Mouse (Mus musculus) layer of hippocampus, adult 9-11 months (tissue): ENCODE data around the gene Fmod.

ENCODE experiments used
- DNase-seq: peaks from one replicate; pipeline ENCODE4 v3.0.0; 2022

The Fmod gene

GRCm38 (mm10) chr1:134078061-134078795 lies 41.2 kb downstream of the Fmod start:
- DNase-seq = peak; percentile 73

DNA sequence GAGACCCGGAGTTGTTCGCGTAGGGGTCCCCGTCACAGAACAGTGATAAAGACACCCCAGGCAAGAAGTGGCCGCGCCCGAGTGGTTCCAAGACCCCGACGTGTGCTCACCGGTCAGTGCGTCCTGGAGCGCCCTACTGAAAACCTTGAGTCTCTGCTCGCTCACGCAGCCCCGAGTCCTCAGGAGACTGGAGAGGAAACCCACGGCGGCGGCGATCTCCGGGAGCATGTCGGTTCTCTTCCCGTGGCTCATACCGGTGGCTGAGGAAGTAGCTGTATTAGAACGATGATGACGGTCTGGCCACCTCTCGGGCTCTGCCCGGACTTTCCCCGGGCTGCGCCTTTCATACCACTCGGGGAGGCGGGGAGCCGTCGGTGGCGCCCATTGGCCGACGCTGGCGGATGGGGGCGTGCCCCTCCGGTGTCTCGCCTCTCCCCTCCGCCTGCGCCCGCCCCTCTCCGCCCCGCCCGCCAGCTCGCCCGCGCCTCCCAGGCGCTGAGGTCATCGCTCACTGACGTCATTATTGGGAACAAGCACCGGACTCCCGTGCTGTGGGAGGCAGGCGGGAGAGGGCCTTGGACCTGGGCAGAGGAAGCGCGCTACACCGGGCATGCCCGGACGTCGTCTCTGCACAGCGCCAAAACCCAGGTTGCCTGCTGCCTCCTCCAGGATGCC lies 41.9 kb downstream of the Fmod start, which contains the start of gene Btg2:
Gene Btg2, minus strand, starts transcription at position 319 of the 675 bp plus-strand sequence.
- peak; percentile 97 for DNase-seq

DNA sequence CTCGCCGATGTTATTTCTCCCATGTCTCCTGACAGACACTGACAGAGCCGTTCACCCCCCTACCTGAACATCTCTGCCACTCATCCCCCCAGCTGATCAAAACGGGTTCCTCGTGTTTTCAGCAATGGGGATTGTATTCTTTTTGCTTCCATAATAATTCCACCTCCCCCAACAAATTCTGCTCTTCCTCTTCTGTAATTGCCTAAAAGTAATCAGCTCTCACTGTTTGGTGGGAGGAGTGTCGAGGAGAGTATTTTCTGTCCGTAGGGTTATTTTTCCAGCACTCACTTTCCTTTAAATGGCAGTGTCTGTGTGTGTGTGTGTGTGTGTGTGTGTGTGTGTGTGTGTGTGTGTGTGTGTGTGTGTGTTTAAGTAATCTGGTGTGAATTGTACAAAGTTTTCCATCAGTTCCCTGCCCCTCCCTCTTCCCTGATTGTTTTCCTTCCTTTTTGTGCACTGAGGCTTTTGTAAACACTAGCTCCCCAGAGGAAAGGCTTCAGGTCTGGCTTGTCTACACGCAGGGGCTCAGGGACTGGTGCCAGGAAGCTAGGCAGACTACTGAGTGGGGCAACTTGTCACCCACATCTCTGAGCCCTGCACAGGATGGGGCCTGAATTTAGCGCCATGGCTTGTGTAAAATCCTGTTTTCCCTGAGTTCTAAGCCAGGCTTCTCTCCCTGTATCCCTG lies 42.6 kb downstream of the Fmod start:
- DNase-seq = no peak

- DNase-seq = no peak
These were observed 43.4 kb downstream of the Fmod start for GRCm38 (mm10) chr1:134080406-134080805.

- DNase-seq = no peak
These were observed 43.9 kb downstream of the Fmod start for GRCm38 (mm10) chr1:134080881-134081450.

DNA sequence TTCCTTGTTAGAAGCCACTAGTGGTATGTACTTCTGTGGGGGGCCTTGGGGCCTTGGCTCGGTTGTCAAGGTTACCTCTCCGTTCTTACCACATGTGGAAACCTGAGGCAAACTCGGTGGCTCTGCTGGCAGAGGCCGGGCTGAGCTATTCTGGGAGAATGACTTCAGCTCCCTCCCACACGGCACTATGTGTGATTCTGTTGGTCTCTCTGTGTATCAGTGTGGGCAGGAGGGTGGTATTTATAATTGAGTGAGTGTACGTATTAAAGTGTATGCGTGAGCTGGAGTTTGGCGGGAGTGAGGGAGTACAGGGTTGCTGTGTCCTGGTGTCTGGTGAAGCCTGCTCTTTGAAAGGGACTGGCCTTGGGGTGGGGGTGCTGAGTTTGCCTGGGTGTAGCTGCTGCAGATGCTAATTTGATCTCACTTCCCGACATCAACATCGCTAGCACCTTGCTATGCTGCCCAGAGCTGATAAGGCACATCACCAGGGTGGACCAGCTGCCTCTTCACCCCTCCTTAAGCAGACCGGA lies 46.0 kb downstream of the Fmod start:
- peak; percentile 92 for DNase-seq

GRCm38 (mm10) chr1:134083676-134084075 lies 46.6 kb downstream of the Fmod start:
- DNase-seq = no peak

GRCm38 (mm10) chr1:134084128-134084527 lies 47.1 kb downstream of the Fmod start:
- no peak for DNase-seq

DNA sequence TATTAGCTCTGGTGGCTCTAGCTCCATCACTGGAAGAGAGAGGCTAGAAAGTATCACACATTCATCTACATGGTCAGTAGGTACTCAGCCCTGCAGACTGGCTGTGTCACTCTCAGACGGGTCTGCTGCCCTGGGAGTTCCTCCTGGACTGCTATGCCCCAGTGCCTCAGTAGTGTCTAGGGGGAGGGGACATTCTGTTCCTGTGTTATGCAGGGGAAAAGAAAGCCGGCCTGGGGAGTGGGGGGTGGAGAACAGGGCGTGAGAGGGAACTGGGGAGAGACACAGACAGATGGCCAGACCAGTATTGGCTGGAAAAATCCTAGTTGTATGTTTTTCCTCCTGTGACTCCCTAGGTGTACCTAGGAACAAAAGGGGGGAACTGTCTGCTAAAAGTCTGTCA lies 49.0 kb downstream of the Fmod start:
- DNase-seq = no peak

- no peak for DNase-seq
These were observed 49.9 kb downstream of the Fmod start for GRCm38 (mm10) chr1:134086811-134087398.

DNA sequence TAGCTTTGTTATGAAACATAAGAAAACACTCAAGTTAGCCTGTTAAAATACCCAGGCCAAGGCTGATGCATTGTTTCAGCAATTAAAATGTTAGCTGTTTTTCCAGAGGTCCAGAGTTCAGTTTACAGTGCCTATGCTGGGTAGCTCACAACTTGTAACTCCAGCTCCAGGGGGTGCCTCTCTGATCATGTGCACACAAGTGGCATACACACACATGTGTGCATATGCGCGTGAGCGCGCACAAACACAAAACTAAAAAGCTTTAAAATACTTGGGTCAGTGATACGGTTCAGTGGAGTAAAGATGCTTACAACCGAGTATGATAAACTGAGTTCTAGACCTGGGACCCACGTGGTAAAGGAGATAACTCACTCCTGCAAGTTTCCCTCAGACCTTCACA lies 52.0 kb downstream of the Fmod start:
- no peak for DNase-seq

- no peak for DNase-seq
These were observed 54.8 kb downstream of the Fmod start for GRCm38 (mm10) chr1:134091851-134092250.

DNA sequence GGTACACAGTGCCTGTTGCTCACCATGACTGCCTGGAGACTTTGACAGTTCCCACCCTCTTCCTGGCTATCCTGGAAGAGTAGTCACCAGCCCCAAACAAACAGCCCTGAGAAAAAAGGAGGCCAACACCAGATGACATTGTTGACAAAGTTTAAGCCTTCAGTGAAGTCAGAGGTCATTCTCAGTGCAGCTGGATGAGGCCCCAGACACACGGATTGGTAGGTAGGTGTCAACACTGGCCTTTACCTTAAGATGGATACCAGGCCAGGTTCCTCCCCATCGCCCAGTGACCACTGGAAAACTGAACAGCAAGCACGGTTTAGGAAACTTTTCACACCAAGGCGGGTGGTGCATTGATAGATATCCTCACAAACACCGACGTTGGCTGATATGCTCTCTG lies 55.3 kb downstream of the Fmod start:
- DNase-seq = no peak

- DNase-seq = peak; percentile 93
These were observed 56.1 kb downstream of the Fmod start for GRCm38 (mm10) chr1:134092852-134093770.

GRCm38 (mm10) chr1:134093771-134094526 lies 56.9 kb downstream of the Fmod start:
- peak; percentile 71 for DNase-seq

DNA sequence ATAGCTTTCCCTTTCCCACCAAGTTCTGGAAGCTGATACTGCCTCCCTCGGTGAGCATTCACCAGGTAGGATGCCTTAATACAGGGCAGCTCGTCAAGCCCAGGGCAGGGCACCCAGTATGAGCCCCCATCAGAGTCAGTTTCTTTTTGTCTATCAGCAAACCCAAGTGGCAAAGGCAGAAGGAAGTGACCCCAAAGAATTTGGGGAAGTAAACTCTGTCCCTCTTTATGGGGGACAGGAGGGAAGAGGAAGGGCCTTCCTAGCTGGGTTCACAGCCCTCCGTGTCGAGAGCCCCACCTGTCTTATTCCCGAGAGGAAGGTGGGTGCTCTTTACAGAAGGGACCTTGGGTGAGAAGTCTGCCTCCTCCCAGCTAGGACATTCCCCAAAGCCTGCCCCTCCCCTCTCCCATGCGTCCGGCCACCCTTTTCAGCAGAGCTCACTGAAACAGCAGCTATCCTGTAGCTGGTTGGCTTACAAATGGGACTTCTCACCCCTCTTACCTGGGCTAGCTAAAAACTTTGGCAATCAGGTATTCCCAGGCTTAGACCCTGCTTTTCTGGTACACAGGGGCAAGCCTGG lies 58.1 kb downstream of the Fmod start:
- DNase-seq = no peak

DNA sequence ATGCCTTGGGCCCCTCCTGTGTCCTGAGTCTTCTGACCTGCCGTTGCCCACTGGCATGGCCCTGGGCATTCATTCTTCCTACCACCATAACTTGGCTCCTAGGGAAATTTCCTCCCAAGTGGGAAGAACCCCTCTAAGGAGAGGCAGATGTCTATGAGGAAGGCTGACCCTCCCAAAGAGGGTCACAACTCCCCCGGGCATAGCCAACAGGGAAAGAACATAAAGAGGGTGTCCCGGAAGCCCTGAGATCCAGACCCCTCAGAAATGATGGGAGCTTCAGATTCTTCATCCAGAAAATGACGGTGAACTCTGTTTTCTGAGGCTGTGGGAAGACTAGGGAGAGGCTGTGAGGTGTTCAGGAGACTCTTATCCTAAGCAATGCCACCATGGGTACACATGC lies 58.7 kb downstream of the Fmod start:
- no peak for DNase-seq

DNA sequence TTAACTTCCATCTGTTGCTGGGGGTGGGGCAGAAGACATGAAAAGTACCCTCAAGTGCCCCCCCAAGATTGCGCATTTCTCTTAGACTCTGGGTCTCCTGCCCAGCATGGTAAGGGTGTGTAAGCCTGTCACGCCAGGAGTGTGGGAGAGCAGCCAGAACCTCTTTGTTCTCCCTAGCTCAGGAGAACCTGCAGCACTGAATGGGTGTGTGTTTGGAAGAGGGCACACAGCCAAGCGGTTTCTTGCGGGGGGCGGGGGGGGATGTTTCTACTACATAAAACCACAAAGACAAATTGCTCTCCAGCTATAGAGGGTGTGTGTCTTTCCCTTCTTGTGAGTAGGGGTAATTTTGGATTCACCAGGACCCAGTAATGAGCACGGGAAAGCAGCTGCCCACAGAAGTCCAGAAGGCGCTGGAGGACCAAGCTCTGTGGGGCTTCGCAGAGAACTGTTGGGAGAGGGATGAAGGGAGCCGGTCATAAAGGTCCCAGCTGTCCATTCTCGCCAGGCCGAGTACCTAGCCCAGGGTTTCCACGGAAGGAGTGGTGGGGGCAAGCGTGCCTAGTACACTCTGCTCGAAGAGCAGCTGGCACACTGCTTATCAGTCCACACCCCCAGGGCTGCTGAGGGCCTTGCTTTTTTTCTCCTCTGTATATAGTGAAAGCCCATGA lies 59.3 kb downstream of the Fmod start:
- no peak for DNase-seq

GRCm38 (mm10) chr1:134097080-134097855 lies 60.2 kb downstream of the Fmod start:
- DNase-seq = no peak
